Mouse (Mus musculus): ENCODE results near the gene Hcst. TPM values are rescaled to one million over a fixed set of nuclear protein-coding genes. Genes with fewer than 3 reads are reported as not detected.

Gene Hcst
- polyA plus RNA-seq, 1 experiment from 2014 or later = 0.95 TPM

GRCm38 (mm10) chr7:30430191-30430590 lies 10.5 kb upstream of the Hcst start:
- H3K4me2 ChIP-seq = no peak overlapping the region
- 0 out of 2 replicates have a peak, but pooled peaks cover 4% of the 10 kb centered on the region for H3K4me1 ChIP-seq
- WGBS = 58% methylated on average over 2 of the region's 2 CpGs
- peaks cover 3% of the 10 kb centered on the region for H3K36me3 ChIP-seq
- H3K27ac ChIP-seq (replicated peaks) = no peak overlapping the region
- H3K9me3 ChIP-seq (replicated peaks) = no peaks in the 10 kb centered on the region
- H3K27me3 ChIP-seq (replicated peaks) = no peaks in the 10 kb centered on the region
- ATAC-seq (ENCODE audit: low FRiP score) = no peak
- no peak overlapping the region for H3K9ac ChIP-seq (replicated peaks)
- H3K4me3 ChIP-seq (replicated peaks) = no peak overlapping the region

- Histone ChIP-seq H3K36me3 (no peaks in the 10 kb centered on the region; the same call in 1 of the 2 replicates), H3K27ac (replicated peaks) (no peak overlapping the region), H3K9ac (replicated peaks) (no peak overlapping the region), H3K4me2 (no peak overlapping the region), H3K9me3 (replicated peaks) (no peaks in the 10 kb centered on the region), H3K27me3 (replicated peaks) (no peaks in the 10 kb centered on the region), H3K4me1 (0 out of 2 replicates have a peak, but pooled peaks cover 4% of the 10 kb centered on the region), H3K4me3 (replicated peaks) (no peak overlapping the region)
- ATAC-seq (ENCODE audit: low FRiP score) = no peak
Measured at GRCm38 (mm10) chr7:30429327-30429726, 9.7 kb upstream of the Hcst start.

- Histone ChIP-seq H3K9ac (replicated peaks) (peak overlapping the region; percentile 69), H3K4me3 (replicated peaks) (peak overlapping the region; percentile 67), H3K27me3 (replicated peaks) (no peaks in the 10 kb centered on the region), H3K36me3 (no peaks in the 10 kb centered on the region; the same call in 1 of the 2 replicates), H3K9me3 (replicated peaks) (0 out of 2 replicates have a peak, but pooled peaks cover 5% of the 10 kb centered on the region), H3K4me1 (peaks cover 24% of the 10 kb centered on the region), H3K4me2 (peak overlapping the region; percentile 98), H3K27ac (replicated peaks) (peak overlapping the region; percentile 75)
- ATAC-seq (ENCODE audit: low FRiP score) = no peak
- WGBS = 51% methylated on average over 23 of the region's 23 CpGs
Measured at GRCm38 (mm10) chr7:30423071-30423641, 3.5 kb upstream of the Hcst start.

GRCm38 (mm10) chr7:30422560-30422959 lies 2.9 kb upstream of the Hcst start:
- 11% methylated on average over 9 of the region's 9 CpGs for WGBS
- ATAC-seq (ENCODE audit: low FRiP score) = peak; percentile 46

GRCm38 (mm10) chr7:30421890-30422435 lies 2.3 kb upstream of the Hcst start:
- Histone ChIP-seq H3K9me3 (replicated peaks) (0 out of 2 replicates have a peak, but pooled peaks cover 5% of the 10 kb centered on the region), H3K9ac (replicated peaks) (peak overlapping the region; percentile 69), H3K27me3 (replicated peaks) (no peaks in the 10 kb centered on the region), H3K4me3 (replicated peaks) (peak overlapping the region; percentile 67), H3K36me3 (no peaks in the 10 kb centered on the region; the same call in 1 of the 2 replicates), H3K4me1 (peaks cover 24% of the 10 kb centered on the region), H3K27ac (replicated peaks) (peak overlapping the region; percentile 75), H3K4me2 (peak overlapping the region; percentile 98)
- under 1% methylated on average over 45 of the region's 45 CpGs for WGBS
- ATAC-seq (ENCODE audit: low FRiP score) = peak; percentile 92

More at GRCm38 (mm10) chr7:30422560-30422959, 2.9 kb upstream of the Hcst start:
- peak overlapping the region; percentile 69 for H3K9ac ChIP-seq (replicated peaks)
- H3K4me3 ChIP-seq (replicated peaks) = peak overlapping the region; percentile 67
- peak overlapping the region; percentile 75 for H3K27ac ChIP-seq (replicated peaks)
- peaks cover 24% of the 10 kb centered on the region for H3K4me1 ChIP-seq
- peak overlapping the region; percentile 98 for H3K4me2 ChIP-seq
- no peaks in the 10 kb centered on the region; the same call in 1 of the 2 replicates for H3K36me3 ChIP-seq
- no peaks in the 10 kb centered on the region for H3K27me3 ChIP-seq (replicated peaks)
- H3K9me3 ChIP-seq (replicated peaks) = 0 out of 2 replicates have a peak, but pooled peaks cover 5% of the 10 kb centered on the region

GRCm38 (mm10) chr7:30421175-30421889 lies 1.7 kb upstream of the Hcst start, which contains the start of gene Nfkbid:
Gene Nfkbid (plus strand): TSS chr7:30421732.
- H3K36me3 ChIP-seq = no peaks in the 10 kb centered on the region; the same call in 1 of the 2 replicates
- ATAC-seq (ENCODE audit: low FRiP score) = peak; percentile 46
- H3K9ac ChIP-seq (replicated peaks) = peak within 1 kb of the TSS; percentile 69
- H3K27me3 ChIP-seq (replicated peaks) = no peaks in the 10 kb centered on the region
- peaks cover 24% of the 10 kb centered on the region for H3K4me1 ChIP-seq
- H3K27ac ChIP-seq (replicated peaks) = peak within 1 kb of the TSS; percentile 75
- 0 out of 2 replicates have a peak, but pooled peaks cover 5% of the 10 kb centered on the region for H3K9me3 ChIP-seq (replicated peaks)
- H3K4me2 ChIP-seq = peak within 1 kb of the TSS; percentile 98
- WGBS = 9% methylated on average over 31 of the region's 31 CpGs
- H3K4me3 ChIP-seq (replicated peaks) = peak within 1 kb of the TSS; percentile 67

- Histone ChIP-seq H3K36me3 (no peaks in the 10 kb centered on the region; the same call in 1 of the 2 replicates), H3K27me3 (replicated peaks) (no peaks in the 10 kb centered on the region), H3K4me3 (replicated peaks) (no peak overlapping the region), H3K9ac (replicated peaks) (no peak overlapping the region), H3K9me3 (replicated peaks) (0 out of 2 replicates have a peak, but pooled peaks cover 5% of the 10 kb centered on the region), H3K4me2 (no peak overlapping the region; the same call in 1 of the 2 replicates), H3K27ac (replicated peaks) (no peak overlapping the region), H3K4me1 (peaks cover 24% of the 10 kb centered on the region)
- no peak for ATAC-seq (ENCODE audit: low FRiP score)
- WGBS = 92% methylated on average over 3 of the region's 3 CpGs
Measured at GRCm38 (mm10) chr7:30420673-30421072, 1.0 kb upstream of the Hcst start.

- no peak overlapping the region for H3K27ac ChIP-seq (replicated peaks)
- H3K27me3 ChIP-seq (replicated peaks) = no peaks in the 10 kb centered on the region
- ATAC-seq (ENCODE audit: low FRiP score) = no peak
- no peak overlapping the region for H3K4me3 ChIP-seq (replicated peaks)
- H3K4me2 ChIP-seq = no peak overlapping the region
- WGBS = 75% methylated on average over 9 of the region's 9 CpGs
- no peak overlapping the region for H3K9ac ChIP-seq (replicated peaks)
- H3K4me1 ChIP-seq = peaks cover 13% of the 10 kb centered on the region
- H3K36me3 ChIP-seq = no peaks in the 10 kb centered on the region
- H3K9me3 ChIP-seq (replicated peaks) = 0 out of 2 replicates have a peak, but pooled peaks cover 5% of the 10 kb centered on the region
Measured at GRCm38 (mm10) chr7:30417856-30418255, 1.8 kb downstream of the Hcst start.

GRCm38 (mm10) chr7:30413596-30413995 lies 6.1 kb downstream of the Hcst start, which contains the start of gene Tyrobp:
Gene Tyrobp (plus strand): TSS chr7:30413760.
- no peak for ATAC-seq (ENCODE audit: low FRiP score)

GRCm38 (mm10) chr7:30412735-30413147 lies 6.9 kb downstream of the Hcst start:
- H3K36me3 ChIP-seq = no peaks in the 10 kb centered on the region
- no peak for ATAC-seq (ENCODE audit: low FRiP score)
- no peak overlapping the region for H3K27ac ChIP-seq (replicated peaks)
- no peaks in the 10 kb centered on the region; the same call in 1 of the 2 replicates for H3K27me3 ChIP-seq (replicated peaks)
- 61% methylated on average over 4 of the region's 4 CpGs for WGBS
- no peaks in the 10 kb centered on the region for H3K4me1 ChIP-seq
- no peaks in the 10 kb centered on the region for H3K9me3 ChIP-seq (replicated peaks)
- H3K9ac ChIP-seq (replicated peaks) = no peak overlapping the region
- no peak overlapping the region for H3K4me3 ChIP-seq (replicated peaks)
- no peak overlapping the region for H3K4me2 ChIP-seq

More at GRCm38 (mm10) chr7:30413596-30413995, 6.1 kb downstream of the Hcst start, which contains the start of gene Tyrobp:
- H3K27ac ChIP-seq (replicated peaks) = no peak within 1 kb of the TSS
- no peaks in the 10 kb centered on the region for H3K4me1 ChIP-seq
- no peaks in the 10 kb centered on the region; the same call in 1 of the 2 replicates for H3K27me3 ChIP-seq (replicated peaks)
- H3K9me3 ChIP-seq (replicated peaks) = no peaks in the 10 kb centered on the region
- 66% methylated on average over 5 of the region's 5 CpGs for WGBS
- no peak within 1 kb of the TSS for H3K4me3 ChIP-seq (replicated peaks)
- H3K4me2 ChIP-seq = no peak within 1 kb of the TSS
- H3K9ac ChIP-seq (replicated peaks) = no peak within 1 kb of the TSS
- H3K36me3 ChIP-seq = no peaks in the 10 kb centered on the region

GRCm38 (mm10) chr7:30411023-30411422 lies 8.6 kb downstream of the Hcst start:
- no peak for ATAC-seq (ENCODE audit: low FRiP score)
- Histone ChIP-seq H3K4me1 (no peaks in the 10 kb centered on the region), H3K4me3 (replicated peaks) (no peak overlapping the region), H3K9me3 (replicated peaks) (no peaks in the 10 kb centered on the region), H3K9ac (replicated peaks) (no peak overlapping the region), H3K27me3 (replicated peaks) (peaks cover 4% of the 10 kb centered on the region), H3K36me3 (no peaks in the 10 kb centered on the region), H3K4me2 (no peak overlapping the region), H3K27ac (replicated peaks) (no peak overlapping the region)
- 83% methylated on average over 3 of the region's 3 CpGs for whole genome bisulfite sequencing
